Mouse (Mus musculus) liver, embryonic 12.5 days (tissue): ENCODE measurements around the gene Onecut1. TPM values are rescaled to one million over a fixed set of nuclear protein-coding genes. Genes with fewer than 3 reads are reported as not detected.

Experiments used
- ATAC-seq: fragments of 200-750 bp; cut with Nextera tagmentation; 2 replicates; pipeline ENCODE4 v1.8.0; 2017; ENCODE audit warnings: moderate number of reproducible peaks, mild to moderate bottlenecking, moderate library complexity
- H3K27ac ChIP-seq: fragments of 300-500 bp; sonication (generic); 2 replicates; pipeline ENCODE4 v1.5.1; 2016; ENCODE audit warnings: mild to moderate bottlenecking
- H3K27me3 ChIP-seq: fragments of 300-500 bp; sonication (generic); replicated peaks from 2 replicates; pipeline ENCODE4 v1.6.1; 2016; ENCODE audit warnings: mild to moderate bottlenecking, moderate library complexity
- H3K36me3 ChIP-seq: fragments of 300-500 bp; sonication (generic); 2 replicates; pipeline ENCODE4 v1.6.1; 2016; ENCODE audit warnings: mild to moderate bottlenecking, moderate library complexity
- H3K4me1 ChIP-seq: fragments of 300-500 bp; sonication (generic); 2 replicates; pipeline ENCODE4 v1.6.1; 2016
- H3K4me2 ChIP-seq: fragments of 300-500 bp; sonication (generic); 2 replicates; pipeline ENCODE4 v1.6.1; 2016; ENCODE audit warnings: mild to moderate bottlenecking, moderate library complexity
- H3K4me3 ChIP-seq: fragments of 300-500 bp; sonication (generic); 2 replicates; pipeline ENCODE4 v1.5.1; 2016; ENCODE audit warnings: mild to moderate bottlenecking, moderate library complexity
- H3K9ac ChIP-seq: fragments of 300-500 bp; sonication (generic); 2 replicates; pipeline ENCODE4 v1.6.1; 2016; ENCODE audit warnings: mild to moderate bottlenecking, moderate library complexity
- H3K9me3 ChIP-seq: fragments of 300-500 bp; sonication (generic); replicated peaks from 2 replicates; pipeline ENCODE4 v1.6.1; 2016; ENCODE audit warnings: mild to moderate bottlenecking, moderate library complexity
- WGBS: fragments of 180-500 bp; shearing (Covaris S2); methylation state at CpG from one replicate; pipeline ENCODE4 v1.1.7; 2016; ENCODE audit not compliant: insufficient replicate concordance; 5-methylcytosine and 5-hydroxymethylcytosine counted together
- polyA plus RNA-seq: library from polyadenylated mRNA; unstranded; fragments of >200 nt; fragmentation: Nextera tagmentation; extraction: Ambion mirVana; gene quantifications from 2 replicates; pipeline ENCODE4 v1.2.1, GENCODE M21; 2016

Onecut1 gene
- polyA plus RNA-seq, 1 experiment from 2014 or later = 2.6 TPM

- no peaks in the 10 kb centered on the region for H3K9me3 ChIP-seq
- no peak for ATAC-seq
These were observed 2.1 kb downstream of the Onecut1 start for GRCm38 (mm10) chr9:74863655-74864443.

GRCm38 (mm10) chr9:74864471-74864870 lies 2.8 kb downstream of the Onecut1 start:
- Histone ChIP-seq H3K27ac (no peak overlapping the region), H3K9me3 (no peaks in the 10 kb centered on the region), H3K9ac (no peak overlapping the region), H3K27me3 (peaks cover 97% of the 10 kb centered on the region), H3K4me1 (peaks cover 5% of the 10 kb centered on the region), H3K4me3 (peak overlapping the region; percentile 48), H3K4me2 (peak overlapping the region; percentile 68), H3K36me3 (no peaks in the 10 kb centered on the region)
- 6% methylated on average over 14 of the region's 14 CpGs for WGBS
- ATAC-seq = no peak

More at GRCm38 (mm10) chr9:74863655-74864443, 2.1 kb downstream of the Onecut1 start:
- Histone ChIP-seq H3K4me3 (peak overlapping the region; percentile 48), H3K36me3 (no peaks in the 10 kb centered on the region), H3K4me2 (peak overlapping the region; percentile 68), H3K27ac (peak overlapping the region; percentile 36; the same call in 1 of the 2 replicates), H3K9ac (0 out of 2 replicates have a peak overlapping the region, but pooled peaks have one; percentile 17), H3K4me1 (peaks cover 5% of the 10 kb centered on the region), H3K27me3 (peaks cover 100% of the 10 kb centered on the region)
- WGBS = 3% methylated on average over 36 of the region's 36 CpGs

GRCm38 (mm10) chr9:74866596-74867313 lies 5.0 kb downstream of the Onecut1 start:
- Histone ChIP-seq H3K36me3 (no peaks in the 10 kb centered on the region), H3K9me3 (no peaks in the 10 kb centered on the region), H3K27me3 (peaks cover 85% of the 10 kb centered on the region), H3K4me3 (no peak overlapping the region), H3K4me2 (peak overlapping the region; percentile 39; the same call in 1 of the 2 replicates), H3K9ac (no peak overlapping the region), H3K4me1 (peaks cover 5% of the 10 kb centered on the region), H3K27ac (peak overlapping the region; percentile 69)
- 14% methylated on average over 27 of the region's 27 CpGs for WGBS
- peak; percentile 52 for ATAC-seq

GRCm38 (mm10) chr9:74867641-74868205 lies 6.0 kb downstream of the Onecut1 start:
- no peaks in the 10 kb centered on the region; the same call in 1 of the 2 replicates for H3K4me1 ChIP-seq
- H3K4me2 ChIP-seq = peak overlapping the region; percentile 39; the same call in 1 of the 2 replicates
- no peak overlapping the region for H3K27ac ChIP-seq
- H3K9ac ChIP-seq = no peak overlapping the region
- ATAC-seq = no peak
- 11% methylated on average over 15 of the region's 15 CpGs for WGBS
- peaks cover 76% of the 10 kb centered on the region for H3K27me3 ChIP-seq
- no peaks in the 10 kb centered on the region for H3K9me3 ChIP-seq
- no peak overlapping the region for H3K4me3 ChIP-seq
- no peaks in the 10 kb centered on the region for H3K36me3 ChIP-seq

- Histone ChIP-seq H3K27ac (no peak overlapping the region), H3K36me3 (no peaks in the 10 kb centered on the region), H3K4me2 (no peak overlapping the region), H3K27me3 (peaks cover 72% of the 10 kb centered on the region), H3K4me1 (no peaks in the 10 kb centered on the region; the same call in 1 of the 2 replicates), H3K9me3 (no peaks in the 10 kb centered on the region), H3K9ac (no peak overlapping the region), H3K4me3 (no peak overlapping the region)
- WGBS = 13% methylated on average over 22 of the region's 22 CpGs
- ATAC-seq = no peak
These were observed 6.7 kb downstream of the Onecut1 start for GRCm38 (mm10) chr9:74868336-74868950.

GRCm38 (mm10) chr9:74870960-74871688 lies 9.4 kb downstream of the Onecut1 start:
- Histone ChIP-seq H3K27ac (no peak overlapping the region), H3K27me3 (peaks cover 45% of the 10 kb centered on the region), H3K36me3 (no peaks in the 10 kb centered on the region), H3K4me2 (no peak overlapping the region), H3K4me3 (no peak overlapping the region), H3K9me3 (no peaks in the 10 kb centered on the region), H3K4me1 (no peaks in the 10 kb centered on the region; the same call in 1 of the 2 replicates), H3K9ac (no peak overlapping the region)
- ATAC-seq = no peak
- 23% methylated on average over 13 of the region's 13 CpGs for WGBS

GRCm38 (mm10) chr9:74876328-74876727 lies 14.6 kb downstream of the Onecut1 start:
- no peaks in the 10 kb centered on the region for H3K9me3 ChIP-seq
- no peaks in the 10 kb centered on the region for H3K36me3 ChIP-seq
- H3K4me1 ChIP-seq = no peaks in the 10 kb centered on the region
- H3K4me3 ChIP-seq = no peak overlapping the region
- no peak overlapping the region for H3K27ac ChIP-seq
- 49% methylated on average over 6 of the region's 6 CpGs for WGBS
- 0 out of 2 replicates have a peak, but pooled peaks cover 4% of the 10 kb centered on the region for H3K27me3 ChIP-seq
- ATAC-seq = no peak
- H3K9ac ChIP-seq = no peak overlapping the region
- no peak overlapping the region for H3K4me2 ChIP-seq

- ATAC-seq = peak; percentile 30; the same call in 1 of the 2 replicates
- 54% methylated on average over 2 of the region's 2 CpGs for WGBS
These were observed 16.0 kb downstream of the Onecut1 start for GRCm38 (mm10) chr9:74877709-74878108.

GRCm38 (mm10) chr9:74887866-74888265 lies 26.1 kb downstream of the Onecut1 start:
- H3K27me3 ChIP-seq = no peaks in the 10 kb centered on the region

More at GRCm38 (mm10) chr9:74877709-74878108, 16.0 kb downstream of the Onecut1 start:
- no peak overlapping the region for H3K9ac ChIP-seq
- no peaks in the 10 kb centered on the region for H3K9me3 ChIP-seq
- no peaks in the 10 kb centered on the region for H3K4me1 ChIP-seq
- no peak overlapping the region for H3K4me3 ChIP-seq
- 0 out of 2 replicates have a peak, but pooled peaks cover 3% of the 10 kb centered on the region for H3K27me3 ChIP-seq
- no peaks in the 10 kb centered on the region for H3K36me3 ChIP-seq
- H3K27ac ChIP-seq = no peak overlapping the region
- H3K4me2 ChIP-seq = no peak overlapping the region

GRCm38 (mm10) chr9:74896742-74897141 lies 35.0 kb downstream of the Onecut1 start:
- no peak for ATAC-seq
- H3K9me3 ChIP-seq = no peaks in the 10 kb centered on the region
- no peak overlapping the region for H3K27ac ChIP-seq
- WGBS = 68% methylated on average over 7 of the region's 7 CpGs
- H3K9ac ChIP-seq = no peak overlapping the region
- H3K4me3 ChIP-seq = no peak overlapping the region
- H3K36me3 ChIP-seq = no peaks in the 10 kb centered on the region
- no peaks in the 10 kb centered on the region for H3K27me3 ChIP-seq
- no peaks in the 10 kb centered on the region for H3K4me1 ChIP-seq
- no peak overlapping the region for H3K4me2 ChIP-seq

More at GRCm38 (mm10) chr9:74887866-74888265, 26.1 kb downstream of the Onecut1 start:
- no peak overlapping the region for H3K4me3 ChIP-seq
- WGBS = 58% methylated on average over 4 of the region's 4 CpGs
- no peaks in the 10 kb centered on the region for H3K4me1 ChIP-seq
- no peak for ATAC-seq
- H3K9ac ChIP-seq = no peak overlapping the region
- H3K4me2 ChIP-seq = no peak overlapping the region
- H3K36me3 ChIP-seq = no peaks in the 10 kb centered on the region
- H3K9me3 ChIP-seq = no peaks in the 10 kb centered on the region
- no peak overlapping the region for H3K27ac ChIP-seq
